Mouse (Mus musculus) C2C12 (cell line): ENCODE measurements around the gene Drd4. TPM values are rescaled to one million over a fixed set of nuclear protein-coding genes. Genes with fewer than 3 reads are reported as not detected.

Source experiments
- H3K27me3 ChIP-seq: one replicate; pipeline ENCODE4 v1.6.1; 2011; ENCODE audit not compliant: control insufficient read depth, insufficient read depth, insufficient read length
- H3K36me3 ChIP-seq: one replicate; pipeline ENCODE4 v1.6.1; 2011; ENCODE audit not compliant: control insufficient read depth, insufficient read depth
- H3K4me3 ChIP-seq: one replicate; pipeline ENCODE4 v1.5.1; 2011; ENCODE audit warnings: mild to moderate bottlenecking, control low read depth; ENCODE audit not compliant: poor library complexity, insufficient read depth, severe bottlenecking
- H3K79me2 ChIP-seq: one replicate; pipeline ENCODE4 v1.6.1; 2011; ENCODE audit not compliant: control insufficient read depth, insufficient read depth
- H3K79me3 ChIP-seq: one replicate; pipeline ENCODE4 v1.6.1; 2011; ENCODE audit warnings: low read depth, control low read depth
- H3ac ChIP-seq: one replicate; pipeline ENCODE3; 2011; ENCODE audit warnings: low read depth; ENCODE audit not compliant: control insufficient read depth, insufficient read length
- CEBPB ChIP-seq: IDR thresholded peaks from one replicate; pipeline ENCODE4 v1.6.1; 2011; ENCODE audit warnings: low read depth, mild to moderate bottlenecking, control low read depth, moderate library complexity
- CTCF ChIP-seq: IDR thresholded peaks from one replicate; pipeline ENCODE4 v1.5.1; 2011; ENCODE audit not compliant: control insufficient read depth, insufficient read depth, insufficient read length
- FOSL1 ChIP-seq: IDR thresholded peaks from one replicate; pipeline ENCODE4 v1.8.0; 2011; ENCODE audit warnings: mild to moderate bottlenecking, low read length; ENCODE audit not compliant: poor library complexity, insufficient read depth, severe bottlenecking
- MAX ChIP-seq: IDR thresholded peaks from one replicate; pipeline ENCODE4 v1.6.1; 2011; ENCODE audit warnings: mild to moderate bottlenecking, control low read depth
- MYOD1 ChIP-seq: IDR thresholded peaks from one replicate; pipeline ENCODE4 v1.6.1; 2011; ENCODE audit warnings: low read depth; ENCODE audit not compliant: control insufficient read depth, insufficient read length
- MYOG ChIP-seq: IDR thresholded peaks from one replicate; pipeline ENCODE4 v1.6.1; 2011; ENCODE audit not compliant: control insufficient read depth, insufficient read length; ENCODE audit errors: extremely low read depth
- USF1 ChIP-seq: IDR thresholded peaks from one replicate; pipeline ENCODE4 v1.6.1; 2011; ENCODE audit warnings: low read depth, mild to moderate bottlenecking, control low read depth, moderate library complexity
- polyA plus RNA-seq: library from polyadenylated mRNA; unstranded; fragments of >200 nt; fragmentation: generic; extraction: Trizol; gene quantifications from one replicate; pipeline ENCODE4 v1.2.1, GENCODE M21; 2012; ENCODE audit warnings: missing spikeins

Gene Drd4
- polyA plus RNA-seq, 1 experiment, result 0.01 TPM

- Histone ChIP-seq H3K4me3 (no peak overlapping the region), H3K36me3 (no peaks in the 10 kb centered on the region), H3K79me2 (no peaks in the 10 kb centered on the region), H3K27me3 (no peaks in the 10 kb centered on the region), H3K79me3 (no peaks in the 10 kb centered on the region), H3ac (no peak overlapping the region)
- TF ChIP-seq USF1, result no peak
- no peak for TF ChIP-seq CTCF
- no peak for TF ChIP-seq MYOG
- no peak for TF ChIP-seq FOSL1
- no peak for TF ChIP-seq CEBPB
- TF ChIP-seq MAX, result no peak
Measured at GRCm38 (mm10) chr7:141340023-141340422, 48.2 kb downstream of the Drd4 start.

- Histone ChIP-seq H3K36me3 (no peaks in the 10 kb centered on the region), H3ac (no peak overlapping the region), H3K79me3 (no peaks in the 10 kb centered on the region), H3K79me2 (no peaks in the 10 kb centered on the region), H3K27me3 (no peaks in the 10 kb centered on the region), H3K4me3 (no peak overlapping the region)
- TF ChIP-seq MYOD1, result no peak
- no peak for TF ChIP-seq MYOG
- TF ChIP-seq CTCF, result no peak
- no peak for TF ChIP-seq MAX
- TF ChIP-seq USF1, result no peak
- TF ChIP-seq CEBPB, result no peak
- no peak for TF ChIP-seq FOSL1
Measured at GRCm38 (mm10) chr7:141340476-141340875, 48.7 kb downstream of the Drd4 start.

DNA sequence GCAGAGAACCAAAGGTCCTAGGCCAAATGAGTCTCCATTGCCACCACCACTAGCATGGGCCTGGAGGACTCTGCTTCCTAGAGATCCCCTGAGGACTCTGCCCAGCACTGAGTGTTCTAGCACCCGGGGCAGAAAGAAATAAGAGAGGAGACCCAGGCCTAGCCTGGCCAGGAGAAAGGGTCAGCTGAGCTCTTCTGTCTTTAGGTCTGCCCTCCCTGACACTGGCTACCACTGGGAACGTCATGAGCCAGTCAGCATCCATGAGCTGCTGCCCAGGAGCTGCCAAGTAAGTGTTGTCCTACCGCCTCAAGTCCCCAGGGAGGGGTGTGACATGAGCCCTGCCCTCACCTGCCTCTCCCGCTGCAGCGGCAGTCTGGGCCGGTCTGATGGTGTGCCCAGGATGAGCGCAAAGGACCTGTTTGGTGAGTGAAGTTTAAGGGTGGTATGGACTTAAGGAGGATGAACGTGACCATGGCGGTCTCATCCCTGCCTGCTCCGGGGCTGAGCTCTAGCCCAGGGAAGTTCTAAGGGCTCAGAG is 50.0 kb downstream of the Drd4 start:
- TF ChIP-seq CTCF (no peak), CEBPB (no peak), USF1 (no peak), MYOG (no peak), MAX (no peak), MYOD1 (no peak), FOSL1 (no peak)
- H3K79me3 ChIP-seq, result no peaks in the 10 kb centered on the region
- no peaks in the 10 kb centered on the region for H3K36me3 ChIP-seq
- no peaks in the 10 kb centered on the region for H3K27me3 ChIP-seq
- no peak overlapping the region for H3ac ChIP-seq
- H3K4me3 ChIP-seq, result no peak overlapping the region
- no peaks in the 10 kb centered on the region for H3K79me2 ChIP-seq

- H3K79me3 ChIP-seq, result no peaks in the 10 kb centered on the region
- no peak overlapping the region for H3ac ChIP-seq
- no peaks in the 10 kb centered on the region for H3K27me3 ChIP-seq
- no peaks in the 10 kb centered on the region for H3K36me3 ChIP-seq
- TF ChIP-seq USF1 (no peak), MYOG (no peak), FOSL1 (no peak)
- no peaks in the 10 kb centered on the region for H3K79me2 ChIP-seq
- no peak overlapping the region for H3K4me3 ChIP-seq
Measured at GRCm38 (mm10) chr7:141343230-141343629, 51.4 kb downstream of the Drd4 start.

- no peaks in the 10 kb centered on the region for H3K79me2 ChIP-seq
- no peaks in the 10 kb centered on the region for H3K79me3 ChIP-seq
- no peaks in the 10 kb centered on the region for H3K27me3 ChIP-seq
- no peak overlapping the region for H3K4me3 ChIP-seq
- no peaks in the 10 kb centered on the region for H3K36me3 ChIP-seq
- H3ac ChIP-seq, result no peak overlapping the region
- TF ChIP-seq USF1, result no peak
- TF ChIP-seq FOSL1, result no peak
- TF ChIP-seq MYOD1, result no peak
- no peak for TF ChIP-seq MYOG
- no peak for TF ChIP-seq MAX
- no peak for TF ChIP-seq CEBPB
- no peak for TF ChIP-seq CTCF
Measured at GRCm38 (mm10) chr7:141343696-141344095, 51.9 kb downstream of the Drd4 start.

DNA sequence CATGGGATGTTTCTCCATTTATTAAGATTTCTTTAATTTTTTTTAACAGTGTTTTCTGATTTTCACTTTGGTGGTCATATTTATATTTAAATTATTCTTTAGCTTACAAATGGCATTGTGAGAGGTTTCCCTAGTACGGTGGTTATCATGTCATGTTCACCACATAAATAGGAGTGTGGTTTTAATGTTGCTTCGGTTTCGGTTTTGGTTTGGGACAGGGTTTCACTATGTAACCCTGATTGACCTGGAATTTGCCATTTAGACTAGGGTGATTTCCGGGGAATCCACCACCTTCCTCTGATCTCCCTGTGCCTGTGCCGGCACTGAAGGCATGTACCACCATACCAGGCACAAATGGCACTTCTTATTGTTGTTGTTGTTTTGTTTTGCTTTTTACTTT is 53.0 kb downstream of the Drd4 start:
- TF ChIP-seq MYOG (no peak), CEBPB (no peak), USF1 (no peak), FOSL1 (no peak), MYOD1 (no peak), CTCF (no peak), MAX (no peak)

More for the DNA sequence above, 53.0 kb downstream of the Drd4 start:
- Histone ChIP-seq H3K27me3 (no peaks in the 10 kb centered on the region), H3K4me3 (no peak overlapping the region), H3K79me3 (no peaks in the 10 kb centered on the region), H3K36me3 (no peaks in the 10 kb centered on the region), H3ac (no peak overlapping the region), H3K79me2 (no peaks in the 10 kb centered on the region)

Other genes starting within 250 kb of the Drd4 start
- 4.0 TPM for gene B4galnt4, start 230.9 kb upstream of the Drd4 start, polyA plus RNA-seq
- 0.88 TPM for gene Pkp3, start 213.8 kb upstream of the Drd4 start, polyA plus RNA-seq
- gene Sigirr, start 191.4 kb upstream of the Drd4 start, polyA plus RNA-seq, result 13.9 TPM
- gene Ano9, start 174.2 kb upstream of the Drd4 start, polyA plus RNA-seq, result not detected
- 20.5 TPM for gene Ptdss2, start 169.6 kb upstream of the Drd4 start, polyA plus RNA-seq
- gene Rnh1, start 119.1 kb upstream of the Drd4 start, polyA plus RNA-seq, result 251 TPM
- 181 TPM for gene Hras, start 98.0 kb upstream of the Drd4 start, polyA plus RNA-seq
- gene Lrrc56, start 97.8 kb upstream of the Drd4 start, polyA plus RNA-seq, result 0.32 TPM
- 0.05 TPM for gene Lmntd2, start 77.9 kb upstream of the Drd4 start, polyA plus RNA-seq
- gene Rassf7, start 76.1 kb upstream of the Drd4 start, polyA plus RNA-seq, result 25.2 TPM
- 60.2 TPM for gene Phrf1, start 63.2 kb upstream of the Drd4 start, polyA plus RNA-seq
- gene Irf7, start 25.5 kb upstream of the Drd4 start, polyA plus RNA-seq, result 0.35 TPM
- 0.04 TPM for gene Cdhr5, start 15.2 kb upstream of the Drd4 start, polyA plus RNA-seq
- 16.1 TPM for gene Sct, start 12.9 kb upstream of the Drd4 start, polyA plus RNA-seq
- 21.4 TPM for gene Deaf1, start 35.7 kb downstream of the Drd4 start, polyA plus RNA-seq
- 18.9 TPM for gene Tmem80, start 35.7 kb downstream of the Drd4 start, polyA plus RNA-seq
- 0.67 TPM for gene Eps8l2, start 46.9 kb downstream of the Drd4 start, polyA plus RNA-seq
- 252 TPM for gene Taldo1, start 100.2 kb downstream of the Drd4 start, polyA plus RNA-seq
- gene Gatd1, start 122.1 kb downstream of the Drd4 start, polyA plus RNA-seq, result 14.9 TPM
- 2.4 TPM for gene Cend1, start 137.5 kb downstream of the Drd4 start, polyA plus RNA-seq
- gene Slc25a22, start 145.9 kb downstream of the Drd4 start, polyA plus RNA-seq, result 16.2 TPM
- gene Pidd1, start 152.0 kb downstream of the Drd4 start, polyA plus RNA-seq, result 9.5 TPM
- gene Rplp2, start 155.4 kb downstream of the Drd4 start, polyA plus RNA-seq, result 4,785 TPM
- 32.8 TPM for gene Pnpla2, start 163.2 kb downstream of the Drd4 start, polyA plus RNA-seq
- gene Cracr2b, start 169.1 kb downstream of the Drd4 start, polyA plus RNA-seq, result 4.5 TPM
- 334 TPM for gene Cd151, start 175.4 kb downstream of the Drd4 start, polyA plus RNA-seq
- 124 TPM for gene Polr2l, start 183.1 kb downstream of the Drd4 start, polyA plus RNA-seq
- gene Tspan4, start 183.2 kb downstream of the Drd4 start, polyA plus RNA-seq, result 278 TPM
- gene Chid1, start 247.9 kb downstream of the Drd4 start, polyA plus RNA-seq, result 27.4 TPM